Mouse (Mus musculus) heart, adult 18-20 months (tissue): ENCODE results near the gene Olfr155. TPM values are rescaled to one million over a fixed set of nuclear protein-coding genes. Genes with fewer than 3 reads are reported as not detected.

Experiments used
- DNase-seq, 2 experiments: peaks; one replicate each; pipeline ENCODE4 v3.0.0; 2021 to 2022; ENCODE audit warnings: mixed read lengths in 1 of 2
- long read RNA-seq, 2 experiments: library from polyadenylated mRNA; stranded (forward); transcript quantifications; one replicate each; pipeline ENCODE4 v2.0.0; 2021
- total RNA-seq, 2 experiments: library from RNA; stranded (reverse); gene quantifications; 2 replicates each; pipeline ENCODE4 v1.2.3; 2021

Olfr155 gene
- total RNA-seq, result not detected
- long read RNA-seq, experiment 1, result 0 reads
- long read RNA-seq, experiment 2, result 0 reads

DNA sequence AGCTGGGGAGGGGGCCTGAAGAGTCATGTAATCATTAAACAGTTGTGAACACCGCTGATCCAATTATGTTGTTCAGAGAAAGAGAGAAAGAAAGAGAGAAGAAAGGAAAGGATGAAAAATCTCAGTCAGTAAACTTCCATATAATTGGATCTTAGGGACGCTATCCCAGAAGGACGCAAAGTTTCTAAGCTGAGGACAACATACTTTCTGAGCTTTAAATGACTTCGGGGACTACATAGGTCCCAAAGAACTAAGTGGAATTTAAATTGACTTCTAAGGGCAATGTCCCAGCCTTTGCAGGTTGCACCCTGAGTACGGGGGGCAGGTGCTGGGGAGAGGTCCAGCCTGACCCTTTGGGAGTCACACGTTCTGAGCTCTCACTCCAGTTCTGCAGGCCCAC is at the start of gene Olfr155:
Gene Olfr155, plus strand, starts transcription at position 301 of the 400 bp plus-strand sequence.
- no peak for DNase-seq

DNA sequence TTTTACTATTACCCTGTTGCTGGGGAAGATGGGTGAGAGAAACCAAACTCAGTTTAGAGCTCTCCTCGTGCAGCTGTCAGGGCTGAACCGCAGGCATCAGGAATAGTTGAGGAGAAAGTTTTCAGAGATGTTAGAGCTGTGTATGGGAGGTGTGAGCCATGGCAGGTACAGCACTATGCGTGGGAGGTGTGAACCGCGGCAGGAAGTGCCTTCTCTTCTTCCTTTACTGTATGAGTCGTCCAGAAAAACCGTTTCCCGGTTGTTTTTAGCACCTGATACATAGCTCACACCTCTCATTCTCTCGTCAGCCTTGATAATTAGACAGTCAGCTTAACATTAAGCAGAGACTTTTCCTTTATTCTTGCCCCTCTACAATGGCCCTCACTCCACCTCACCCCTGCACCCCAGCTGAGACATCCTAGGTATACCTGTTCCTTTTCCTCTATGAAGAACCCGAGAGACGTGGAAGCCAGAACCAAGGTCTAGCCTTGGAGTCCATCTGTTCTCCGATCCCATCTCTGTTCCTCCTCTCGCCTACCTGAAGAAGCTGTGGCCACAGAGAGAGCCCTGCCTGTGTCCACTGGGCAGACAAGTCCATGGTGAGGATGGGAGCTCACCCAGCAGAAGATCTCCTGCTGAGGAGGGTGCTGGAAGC is 28.3 kb upstream of the Olfr155 start:
- DNase-seq, result no peak

DNA sequence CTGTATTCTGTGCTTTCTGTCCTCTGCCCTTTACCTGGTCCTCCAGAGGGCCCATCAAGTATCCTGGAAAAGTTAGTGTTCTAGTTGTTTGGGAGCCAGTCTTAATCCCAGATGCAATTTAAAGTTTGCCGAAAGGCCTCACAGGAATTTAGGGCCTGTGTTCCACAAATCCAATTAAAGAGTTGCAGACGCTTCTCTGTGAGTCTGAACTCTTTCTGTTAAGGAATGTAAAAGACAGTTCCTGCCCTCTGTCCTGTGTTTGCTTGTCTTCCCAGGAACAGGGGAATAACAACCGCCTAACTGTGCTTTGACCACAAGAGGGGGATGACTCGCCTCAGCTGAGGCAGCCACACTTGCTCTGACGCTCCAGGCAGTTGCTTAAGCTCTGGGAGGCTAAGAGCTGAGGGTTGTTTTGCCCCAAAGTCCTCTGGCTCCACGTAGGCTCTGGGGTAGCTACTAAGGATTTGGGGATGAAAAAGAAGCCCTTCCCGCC is 27.5 kb upstream of the Olfr155 start, which contains the start of gene Olfr156:
Gene Olfr156, minus strand, starts transcription at position 51 of the 493 bp plus-strand sequence.
- DNase-seq, result no peak

DNA sequence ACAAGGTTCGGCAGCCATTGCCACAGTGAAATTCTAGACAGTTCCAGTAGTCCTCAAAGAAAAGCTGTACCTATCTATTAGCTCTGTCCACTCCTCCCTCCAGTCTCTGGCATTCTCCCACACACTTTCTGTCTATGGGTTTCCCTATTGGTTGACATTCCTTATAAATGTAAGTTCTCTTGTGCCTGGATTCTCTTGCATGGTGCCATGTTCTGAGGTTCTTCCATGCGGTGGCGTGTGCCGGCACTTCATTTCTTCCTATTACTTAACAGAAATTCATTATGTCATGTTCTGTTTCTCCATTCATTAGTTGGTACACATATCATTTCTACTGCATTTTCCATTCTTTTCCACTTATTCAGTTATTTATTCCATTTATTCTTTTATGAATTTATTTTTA is 22.6 kb upstream of the Olfr155 start:
- no peak for DNase-seq

DNA sequence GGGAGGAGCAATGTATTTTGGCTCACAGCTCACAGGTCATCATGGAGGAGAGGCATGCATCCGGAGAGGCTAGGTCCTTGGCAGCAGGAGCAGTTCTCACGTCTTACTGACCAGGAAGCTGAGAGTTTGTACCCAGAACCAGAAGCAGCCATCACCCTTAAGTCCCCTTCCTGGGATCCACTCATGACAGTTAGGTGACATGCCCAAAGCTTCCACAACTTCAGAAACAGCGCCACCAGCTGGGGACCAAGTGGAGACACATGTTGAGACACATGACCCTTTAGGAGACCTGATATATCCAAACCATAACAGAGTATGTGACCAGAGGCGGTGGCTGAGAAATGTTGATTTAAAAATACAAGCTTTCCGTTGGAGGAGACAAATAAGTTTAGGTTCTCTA is 19.3 kb upstream of the Olfr155 start:
- no peak for DNase-seq

DNA sequence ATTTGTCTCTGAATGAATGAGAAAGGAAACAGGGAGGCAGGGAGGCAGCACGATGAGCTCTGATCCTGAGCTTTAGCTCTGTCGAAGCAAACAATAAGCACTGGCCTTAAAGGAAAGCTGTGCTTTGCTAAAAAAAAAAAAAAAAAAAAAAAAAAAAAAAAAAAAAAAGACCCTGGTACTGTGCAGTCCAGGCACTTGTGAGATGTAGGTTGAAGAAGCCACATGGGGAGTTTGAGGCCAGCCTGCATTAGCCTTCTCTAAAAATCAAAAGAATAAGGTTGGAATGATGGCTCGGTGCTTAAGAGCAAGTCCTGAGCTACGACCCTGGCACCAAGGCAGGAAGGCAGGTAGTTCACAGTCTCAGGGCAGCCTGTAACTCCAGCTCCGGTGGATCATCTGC is 17.6 kb upstream of the Olfr155 start:
- no peak for DNase-seq

DNA sequence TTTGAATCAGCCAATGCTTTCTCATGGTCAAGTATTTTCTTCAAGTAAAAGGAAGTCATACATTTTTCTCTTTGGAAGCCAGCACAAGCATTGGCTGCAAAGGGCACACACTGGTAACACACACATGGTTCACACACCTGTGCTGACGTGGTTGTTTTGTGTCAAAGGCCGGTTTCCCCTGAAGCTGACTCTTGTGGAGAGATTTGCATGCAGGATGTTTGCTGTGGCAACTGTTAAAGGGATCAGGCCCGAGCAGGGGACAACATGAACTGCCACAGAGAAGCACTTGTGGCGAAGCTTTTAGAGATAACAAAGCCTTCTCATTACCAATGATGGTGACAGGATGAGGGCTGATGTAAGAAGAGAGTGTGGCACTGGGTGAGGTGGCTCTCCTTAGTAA is 16.6 kb upstream of the Olfr155 start:
- DNase-seq, result no peak

DNA sequence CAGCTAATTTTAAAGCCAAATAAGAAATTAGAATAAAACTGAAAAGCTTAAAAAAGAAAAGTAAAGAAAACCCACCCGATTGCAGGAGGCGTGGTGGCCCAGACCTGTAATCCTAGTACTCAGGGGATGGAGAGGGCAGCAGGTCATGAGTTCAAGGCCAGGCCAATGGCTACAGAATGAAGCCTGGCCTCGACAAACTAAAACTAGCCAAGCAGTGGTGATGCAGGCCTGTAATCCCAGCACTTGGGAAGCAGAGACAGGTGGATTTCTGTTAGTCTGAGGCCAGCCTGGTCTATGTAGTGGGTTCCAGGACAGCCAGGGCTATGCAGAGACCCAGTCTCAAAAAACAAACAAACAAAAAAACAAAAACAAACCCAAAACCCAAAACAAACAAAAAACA is 13.0 kb upstream of the Olfr155 start:
- DNase-seq, result no peak

DNA sequence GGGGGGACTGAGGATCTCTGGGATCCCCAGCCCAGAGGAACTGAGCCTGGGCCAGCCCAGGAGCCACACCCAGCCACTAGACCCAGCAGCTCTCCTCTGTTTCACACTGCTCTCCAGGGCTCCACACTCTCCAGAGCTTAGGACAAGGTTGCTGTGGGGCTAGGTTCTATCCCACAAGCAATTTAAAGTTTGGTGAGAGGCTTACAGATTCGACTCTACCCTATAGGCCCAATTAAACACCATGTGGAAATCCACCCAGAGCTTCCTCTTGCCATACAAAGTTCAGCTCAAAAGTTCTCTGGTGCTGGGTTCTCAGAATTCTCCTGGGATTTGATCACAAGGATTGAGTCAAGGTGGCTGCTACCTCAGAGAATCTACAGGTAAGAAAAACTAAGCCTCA is 11.3 kb upstream of the Olfr155 start, which contains the start of gene Olfr157:
Gene Olfr157, minus strand, starts transcription at position 101 of the 400 bp plus-strand sequence.
- DNase-seq, result no peak

DNA sequence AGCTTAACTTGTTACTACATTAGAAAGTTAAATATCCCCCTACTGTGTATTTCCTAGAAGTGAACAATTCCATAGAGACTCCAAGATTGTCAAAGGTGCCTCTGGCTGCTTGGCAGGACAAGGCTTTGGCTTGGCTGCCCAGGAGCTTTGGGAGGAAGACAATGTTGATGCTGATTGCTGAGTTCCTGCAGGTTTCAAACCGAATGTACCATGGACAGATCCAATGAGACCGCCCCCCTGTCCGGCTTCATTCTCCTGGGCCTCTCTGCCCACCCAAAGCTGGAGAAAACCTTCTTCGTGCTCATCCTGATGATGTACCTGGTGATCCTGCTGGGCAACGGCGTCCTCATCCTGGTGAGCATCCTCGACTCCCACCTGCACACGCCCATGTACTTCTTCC is 2.7 kb downstream of the Olfr155 start:
- DNase-seq, result no peak

DNA sequence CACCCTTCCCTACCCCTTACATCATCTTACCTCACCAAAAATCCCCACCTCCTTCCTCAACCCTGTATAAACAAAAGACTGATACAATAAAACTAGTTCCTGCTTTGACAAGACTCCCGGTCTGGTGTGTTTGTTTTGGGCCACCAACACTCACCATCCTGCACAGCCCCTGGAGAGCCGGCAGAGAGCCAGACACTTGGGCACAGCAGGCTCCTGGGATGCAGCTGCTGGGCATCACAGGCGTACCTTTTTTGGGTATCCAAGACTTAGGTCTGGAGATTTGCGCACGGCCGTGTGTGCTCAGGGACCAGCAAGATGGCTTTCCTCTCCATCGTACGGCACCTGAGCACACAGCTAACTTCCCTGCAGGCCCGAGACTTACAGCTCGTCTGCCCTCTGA is 8.5 kb downstream of the Olfr155 start:
- no peak for DNase-seq

DNA sequence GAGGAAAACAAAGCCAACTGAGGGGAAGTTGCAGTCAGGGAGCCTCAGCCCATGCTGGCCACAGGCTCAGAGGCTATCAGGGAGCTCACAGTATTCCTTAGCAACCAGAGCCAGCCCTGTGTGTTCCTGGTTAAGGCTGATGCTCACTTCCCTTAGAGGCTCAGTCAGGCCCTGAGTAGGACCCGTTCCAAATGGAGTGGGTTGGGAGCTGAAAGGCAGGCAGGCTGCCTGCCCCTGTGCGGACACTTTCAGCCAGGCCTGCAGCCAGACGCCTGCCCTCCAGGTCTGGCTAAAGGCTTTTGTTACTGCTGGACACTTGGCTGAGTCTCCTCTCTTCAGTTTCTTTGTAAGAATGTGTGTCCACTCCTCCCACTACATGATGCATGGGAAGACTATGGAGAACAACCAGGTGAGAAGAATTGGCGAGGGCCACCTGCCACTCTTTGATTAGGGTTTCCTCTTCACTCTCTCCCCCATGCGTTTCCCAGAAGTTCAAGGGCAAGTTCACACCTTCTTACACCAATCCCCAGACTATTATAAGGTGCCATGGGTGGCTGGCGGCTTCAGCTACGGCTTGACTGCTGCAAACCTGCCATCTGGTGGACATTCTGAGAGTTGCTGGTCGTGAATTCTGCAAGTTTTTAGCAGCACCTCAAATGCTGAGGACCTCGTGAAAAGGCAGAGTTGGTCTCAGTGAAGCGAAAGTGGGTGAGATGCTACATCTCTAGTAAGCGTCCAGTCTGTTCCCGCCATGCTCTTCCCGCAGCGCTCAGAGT is 9.6 kb downstream of the Olfr155 start:
- DNase-seq, result peak; percentile 62 to 83

DNA sequence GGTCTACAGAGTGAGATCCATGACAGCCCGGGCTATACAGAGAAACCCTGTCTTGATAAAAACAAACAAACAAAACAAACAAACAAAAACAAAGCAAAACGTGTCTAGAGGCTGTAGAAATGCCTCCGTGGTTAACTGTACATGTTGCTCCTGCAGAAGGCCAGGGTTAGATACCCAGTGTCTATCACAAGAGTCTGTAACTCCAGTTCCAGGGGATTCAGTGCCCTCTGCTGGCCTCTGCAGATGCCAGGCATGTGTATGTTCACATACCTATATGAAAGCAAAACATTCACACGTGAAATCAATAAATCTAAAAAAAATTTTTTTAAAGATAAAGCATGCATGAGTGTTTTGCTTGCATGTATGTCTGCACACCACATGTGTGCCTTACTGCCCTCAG is 11.9 kb downstream of the Olfr155 start:
- DNase-seq, result no peak

DNA sequence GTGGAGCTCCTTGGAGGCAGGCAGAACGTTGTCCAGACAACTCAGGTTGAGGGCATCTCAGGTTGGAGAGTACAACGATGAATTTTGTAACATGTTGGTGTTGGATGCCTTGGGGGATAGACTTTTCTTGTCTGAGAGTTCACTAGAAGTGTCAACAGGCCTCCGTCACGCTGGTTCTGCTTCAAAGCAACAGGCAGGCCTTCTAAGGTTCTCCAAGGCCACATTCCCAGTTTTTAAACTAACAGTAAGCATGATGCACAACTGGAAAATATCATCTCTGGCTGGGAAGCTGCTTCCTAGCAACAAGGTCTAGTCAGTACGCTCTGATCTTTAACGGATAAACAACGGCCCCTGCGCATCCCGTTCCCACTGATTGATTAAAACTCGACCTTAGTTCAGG is 18.5 kb downstream of the Olfr155 start:
- DNase-seq, result no peak

DNA sequence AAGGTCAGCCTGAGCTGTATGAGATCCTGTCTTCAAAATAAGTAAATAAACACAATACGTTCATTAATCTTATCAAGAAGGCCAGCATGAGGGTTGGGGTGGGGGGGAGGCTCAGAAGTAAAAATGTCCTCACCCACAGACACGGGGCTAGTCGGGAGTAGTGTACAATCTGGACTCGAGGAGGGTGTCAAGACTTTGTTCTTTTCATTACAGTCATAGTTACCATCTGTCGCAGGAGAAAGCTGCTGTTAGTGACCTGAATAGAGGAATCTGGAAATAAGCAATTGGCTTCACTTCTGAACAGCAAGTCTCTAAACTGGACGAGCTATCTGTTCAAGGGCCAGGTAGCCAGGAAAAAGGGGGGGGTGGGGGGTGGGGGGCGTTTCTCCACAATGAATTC is 23.1 kb downstream of the Olfr155 start:
- no peak for DNase-seq

DNA sequence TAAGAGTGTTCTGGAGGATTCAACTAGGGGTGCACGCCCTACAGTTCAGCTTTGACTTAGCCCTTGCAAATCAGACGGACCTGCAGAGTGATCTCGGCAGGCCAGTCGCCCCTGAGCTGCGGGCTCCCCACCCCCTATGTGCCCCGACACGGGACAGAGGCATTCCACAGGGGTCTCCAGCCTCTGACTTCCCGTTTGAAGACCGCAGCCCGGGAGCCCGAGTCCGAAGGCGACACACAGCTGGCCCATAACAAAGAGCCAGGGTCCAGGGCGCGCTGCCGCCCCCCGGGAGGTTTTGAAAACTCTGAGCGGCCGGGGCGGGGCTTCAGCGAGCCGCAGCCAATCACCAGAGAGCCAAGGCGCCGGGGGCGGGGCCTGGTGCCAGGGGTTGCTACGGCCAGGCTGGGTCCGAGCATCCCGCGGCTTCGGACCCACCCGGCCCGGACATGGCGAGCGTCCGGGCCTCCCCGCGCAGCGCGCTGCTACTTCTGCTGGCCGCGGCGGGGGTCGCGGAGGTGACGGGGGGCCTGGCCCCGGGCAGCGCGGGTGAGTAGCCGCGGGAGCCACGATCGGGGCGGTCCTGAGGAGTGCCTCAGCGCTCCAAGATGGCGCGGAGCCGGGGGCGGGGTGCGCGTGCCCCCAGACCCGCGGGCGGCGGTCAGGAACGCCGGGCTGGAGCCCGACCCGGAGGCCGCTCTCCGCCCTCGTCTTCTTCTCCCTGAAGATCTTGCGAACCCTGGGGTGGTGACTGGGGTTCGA is 24.0 kb downstream of the Olfr155 start, which contains the start of gene Reck:
Gene Reck, plus strand, starts transcription at position 371 of the 759 bp plus-strand sequence.
- peak; percentile 85 to 91 for DNase-seq

DNA sequence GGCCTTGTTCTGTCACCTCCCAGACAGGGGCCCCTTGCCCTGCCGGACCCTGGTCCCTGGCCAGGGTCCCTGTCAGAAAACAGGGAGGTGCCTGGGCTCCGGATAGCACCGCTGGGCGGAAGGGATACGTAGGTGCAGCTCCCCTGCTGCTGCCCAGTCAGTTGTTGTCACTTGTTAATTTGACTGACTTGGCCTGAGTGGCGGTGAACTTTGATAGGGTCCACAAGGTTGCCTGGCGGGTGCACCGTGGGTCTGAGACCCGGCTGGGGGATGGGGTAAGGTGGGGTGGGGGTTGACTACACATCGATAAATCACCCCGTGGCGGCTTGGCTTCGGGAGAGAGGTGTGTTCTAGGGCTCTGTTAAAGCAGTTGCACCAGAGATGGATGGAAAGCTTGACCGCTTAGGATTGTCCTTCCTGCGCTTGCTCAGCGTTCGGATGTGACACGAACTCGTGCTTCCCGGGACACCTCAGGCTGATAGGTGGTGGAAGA is 24.6 kb downstream of the Olfr155 start:
- peak; percentile 11 to 39 for DNase-seq

DNA sequence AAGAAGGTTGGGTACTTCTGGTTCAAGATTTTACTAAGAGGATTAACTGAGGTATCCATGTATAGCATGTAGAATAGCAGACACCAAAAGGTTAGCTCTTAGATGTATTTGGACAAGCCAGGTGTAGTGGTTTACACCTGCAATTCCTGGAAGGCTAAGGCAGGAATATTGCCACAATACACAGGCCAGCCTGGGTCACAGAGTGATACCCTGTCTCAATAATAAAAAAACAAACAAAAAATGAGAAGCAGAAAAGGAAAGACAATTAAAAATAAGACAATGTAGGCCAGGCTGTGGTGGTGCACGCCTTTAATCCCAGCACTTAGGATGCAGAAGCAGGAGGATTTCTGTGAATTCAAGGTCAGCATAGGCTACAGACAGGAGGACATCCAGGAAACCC is 25.9 kb downstream of the Olfr155 start:
- no peak for DNase-seq

DNA sequence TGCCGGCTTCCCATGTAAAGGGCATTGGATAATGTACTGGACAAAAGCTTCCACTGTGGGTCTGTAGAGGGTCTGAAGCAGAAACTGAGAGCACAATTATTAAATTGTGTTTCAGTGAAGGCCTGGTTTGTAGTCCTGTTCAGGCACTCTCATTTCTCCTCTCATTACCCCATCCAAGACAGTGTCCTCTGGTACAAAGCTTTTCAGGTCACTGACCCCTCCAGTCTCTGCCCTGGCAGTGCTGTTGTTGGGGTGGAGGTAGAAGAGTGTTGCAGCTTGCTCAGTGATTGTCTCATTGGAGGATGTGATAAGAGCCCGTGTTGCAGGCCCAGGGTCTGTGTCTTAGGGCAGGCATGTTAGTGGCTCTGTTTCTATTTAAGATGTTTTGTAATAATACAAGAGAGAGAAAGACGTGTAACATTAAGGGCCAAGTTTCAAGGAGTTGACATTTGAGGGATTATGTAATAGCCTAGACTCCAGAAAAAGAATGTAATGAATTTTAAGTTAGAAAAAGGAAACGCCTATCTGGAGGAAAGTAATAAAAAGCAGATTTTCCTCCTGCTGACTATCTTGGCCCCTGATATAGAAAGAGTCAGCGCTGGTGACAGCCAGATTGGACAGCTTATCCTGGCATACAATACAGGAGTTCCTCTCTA is 26.9 kb downstream of the Olfr155 start:
- DNase-seq, result peak; percentile 24 to 38

DNA sequence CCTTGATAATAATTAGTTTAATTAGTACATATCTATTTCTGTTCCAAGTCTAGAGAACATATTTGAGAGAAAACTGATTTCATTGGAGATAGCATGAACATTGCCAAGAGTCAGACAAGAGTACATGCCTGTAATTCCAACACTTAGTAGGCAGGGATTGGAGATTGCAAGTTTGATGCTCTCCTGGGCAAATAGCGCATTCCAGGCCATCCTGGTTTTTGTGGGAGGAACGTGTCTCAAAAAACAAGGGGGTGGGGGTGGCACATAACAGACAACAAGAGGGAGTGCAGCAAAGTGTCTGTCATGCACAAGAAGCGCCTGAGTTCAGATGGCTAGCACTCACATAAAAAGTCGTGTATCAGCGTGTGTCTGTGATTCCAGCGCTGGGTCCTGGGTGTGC is 28.2 kb downstream of the Olfr155 start:
- DNase-seq, result no peak

DNA sequence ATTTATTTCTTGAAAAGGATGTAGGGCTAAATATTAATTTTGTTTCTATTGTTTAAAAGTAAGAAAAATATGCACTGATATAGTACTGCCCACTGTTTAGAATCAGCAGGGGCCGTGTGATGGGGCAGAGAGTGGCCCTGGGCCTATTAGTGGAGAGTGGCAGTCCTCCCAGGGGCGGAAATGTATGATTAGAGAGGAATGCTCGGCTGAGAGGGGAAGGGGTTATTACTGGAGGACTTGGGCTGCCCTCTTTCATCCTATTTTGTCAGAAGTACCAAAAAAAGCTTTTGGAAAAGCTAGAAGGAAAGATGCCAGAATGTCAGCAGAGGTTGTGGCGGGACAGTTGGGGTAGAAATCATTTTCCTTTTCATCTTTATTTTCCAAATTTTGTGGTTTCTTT is 32.8 kb downstream of the Olfr155 start:
- DNase-seq, result no peak

DNA sequence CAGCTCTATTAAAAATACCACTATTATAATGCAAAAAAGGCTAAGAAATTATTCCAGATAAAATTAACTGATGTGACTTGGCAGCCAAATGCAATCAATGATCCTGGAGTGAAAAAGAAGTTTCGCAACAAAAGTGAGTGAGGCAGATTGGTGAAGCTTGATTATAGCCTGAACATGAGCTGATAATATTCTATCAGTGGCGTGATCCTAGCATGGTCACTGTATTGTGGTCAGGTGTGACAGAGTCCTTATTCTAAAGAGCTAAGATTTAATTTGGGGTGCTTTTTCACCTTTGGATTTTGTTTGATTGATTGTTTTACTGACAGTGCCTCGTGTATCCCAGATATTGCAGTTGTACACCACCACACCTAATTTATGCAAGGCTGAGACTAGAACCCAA is 39.9 kb downstream of the Olfr155 start:
- DNase-seq, result no peak
